Mouse (Mus musculus) limb, embryonic 11.5 days (tissue): ENCODE measurements at regions not wholly inside any gene's neighbourhood (a gene's known extent, or its start where the extent isn't known, plus 50 kb on each side); places are given as distances from the start of the nearest gene placed in this dataset.

Experiments
- ATAC-seq: fragments of 200-750 bp; cut with Nextera tagmentation; 2 replicates; pipeline ENCODE4 v1.8.0; 2017; ENCODE audit warnings: low read depth; ENCODE audit not compliant: insufficient number of reproducible peaks, low FRiP score, low TSS enrichment
- DNase-seq: peaks from one replicate; pipeline ENCODE4 v3.0.0-alpha.2; 2015; ENCODE audit warnings: low spot score
- H3K27ac ChIP-seq: fragments of 300-500 bp; sonication (generic); replicated peaks from 2 replicates; pipeline ENCODE4 v1.5.1; 2014; ENCODE audit warnings: low read depth, mild to moderate bottlenecking, low read length
- H3K27me3 ChIP-seq: fragments of 300-500 bp; sonication (generic); 2 replicates; pipeline ENCODE4 v1.6.1; 2014; ENCODE audit warnings: mild to moderate bottlenecking, low read length, mixed read lengths; ENCODE audit not compliant: control insufficient read depth, insufficient read depth
- H3K36me3 ChIP-seq: fragments of 300-500 bp; sonication (generic); 2 replicates; pipeline ENCODE4 v1.6.1; 2014; ENCODE audit warnings: mild to moderate bottlenecking, low read length, moderate library complexity, mixed read lengths; ENCODE audit not compliant: control insufficient read depth, insufficient read depth
- H3K4me1 ChIP-seq: fragments of 300-500 bp; sonication (generic); 2 replicates; pipeline ENCODE4 v1.6.1; 2014; ENCODE audit warnings: low read length, mixed read lengths; ENCODE audit not compliant: control insufficient read depth, insufficient read depth
- H3K4me2 ChIP-seq: fragments of 300-500 bp; sonication (generic); 2 replicates; pipeline ENCODE4 v1.6.1; 2014; ENCODE audit warnings: low read depth, mild to moderate bottlenecking, moderate library complexity; ENCODE audit not compliant: severe bottlenecking
- H3K4me3 ChIP-seq: fragments of 300-500 bp; sonication (generic); 2 replicates; pipeline ENCODE4 v1.5.1; 2014; ENCODE audit warnings: low read depth, low read length
- H3K9ac ChIP-seq: fragments of 300-500 bp; sonication (generic); 2 replicates; pipeline ENCODE4 v1.6.1; 2014; ENCODE audit warnings: mild to moderate bottlenecking, low read length
- H3K9me3 ChIP-seq: fragments of 300-500 bp; sonication (generic); 2 replicates; pipeline ENCODE4 v1.6.1; 2016; ENCODE audit warnings: low read length; ENCODE audit not compliant: control insufficient read depth
- whole genome bisulfite sequencing: fragments of 180-500 bp; shearing (Covaris S2); extraction: QIAGEN DNeasy Blood & Tissue Kit; methylation state at CpG from one replicate; pipeline ENCODE4 v1.1.7; 2014; 5-methylcytosine and 5-hydroxymethylcytosine counted together

- WGBS: 58% methylated on average over 8 of the region's 8 CpGs
- DNase-seq: peak; percentile 42
- no peak for ATAC-seq
Observed at GRCm38 (mm10) chr2:169156908-169157307, 201.5 kb upstream of the Zfp64 start.

GRCm38 (mm10) chr2:169154881-169155280 lies 199.5 kb upstream of the Zfp64 start:
- no peak overlapping the region for H3K4me2 ChIP-seq
- no peak for ATAC-seq
- H3K4me1 ChIP-seq: peaks cover 9% of the 10 kb centered on the region; the same call in 1 of the 2 replicates
- no peaks in the 10 kb centered on the region for H3K36me3 ChIP-seq
- H3K9ac ChIP-seq: no peak overlapping the region
- H3K9me3 ChIP-seq: no peaks in the 10 kb centered on the region
- 65% methylated on average over 12 of the region's 12 CpGs for WGBS
- DNase-seq: no peak
- H3K4me3 ChIP-seq: no peak overlapping the region
- no peaks in the 10 kb centered on the region for H3K27me3 ChIP-seq
- no peak overlapping the region for H3K27ac ChIP-seq

More at GRCm38 (mm10) chr2:169156908-169157307, 201.5 kb upstream of the Zfp64 start:
- Histone ChIP-seq H3K27ac (no peak overlapping the region), H3K4me2 (no peak overlapping the region), H3K36me3 (no peaks in the 10 kb centered on the region), H3K9me3 (no peaks in the 10 kb centered on the region), H3K4me3 (no peak overlapping the region), H3K27me3 (no peaks in the 10 kb centered on the region), H3K4me1 (peaks cover 9% of the 10 kb centered on the region; the same call in 1 of the 2 replicates), H3K9ac (peak overlapping the region; percentile 18; the same call in 1 of the 2 replicates)

- Histone ChIP-seq H3K9ac (no peak overlapping the region), H3K4me3 (no peak overlapping the region), H3K27me3 (no peaks in the 10 kb centered on the region), H3K36me3 (no peaks in the 10 kb centered on the region), H3K9me3 (no peaks in the 10 kb centered on the region), H3K27ac (no peak overlapping the region), H3K4me2 (no peak overlapping the region), H3K4me1 (no peaks in the 10 kb centered on the region)
- ATAC-seq (no peak), DNase-seq (no peak)
- 91% methylated on average over 7 of the region's 7 CpGs for WGBS
Observed at GRCm38 (mm10) chr2:169147655-169148054, 192.3 kb upstream of the Zfp64 start.

- Histone ChIP-seq H3K9me3 (no peaks in the 10 kb centered on the region), H3K27me3 (no peaks in the 10 kb centered on the region), H3K9ac (no peak overlapping the region), H3K4me2 (no peak overlapping the region), H3K4me1 (no peaks in the 10 kb centered on the region), H3K36me3 (no peaks in the 10 kb centered on the region), H3K4me3 (no peak overlapping the region), H3K27ac (no peak overlapping the region)
- 64% methylated on average over 8 of the region's 8 CpGs for WGBS
- no peak for ATAC-seq
- DNase-seq: no peak
Observed at GRCm38 (mm10) chr2:169142224-169142623, 186.8 kb upstream of the Zfp64 start.

- H3K4me3 ChIP-seq: no peak overlapping the region
- DNase-seq: no peak
- WGBS: 50% methylated on average over 15 of the region's 15 CpGs
- H3K4me2 ChIP-seq: no peak overlapping the region
- no peaks in the 10 kb centered on the region for H3K36me3 ChIP-seq
- H3K9me3 ChIP-seq: no peaks in the 10 kb centered on the region
- H3K27me3 ChIP-seq: no peaks in the 10 kb centered on the region
- H3K9ac ChIP-seq: no peak overlapping the region
- ATAC-seq: no peak
- 0 out of 2 replicates have a peak, but pooled peaks cover 2% of the 10 kb centered on the region for H3K4me1 ChIP-seq
- H3K27ac ChIP-seq: no peak overlapping the region
Observed at GRCm38 (mm10) chr2:169133855-169134254, 178.5 kb upstream of the Zfp64 start.

- no peak overlapping the region for H3K4me3 ChIP-seq
Observed at GRCm38 (mm10) chr2:169125476-169125875, 170.1 kb upstream of the Zfp64 start.

GRCm38 (mm10) chr2:169122887-169123286 lies 167.5 kb upstream of the Zfp64 start:
- no peak overlapping the region for H3K4me3 ChIP-seq
- peaks cover 3% of the 10 kb centered on the region; the same call in 1 of the 2 replicates for H3K9me3 ChIP-seq
- no peak overlapping the region for H3K27ac ChIP-seq
- ATAC-seq: no peak
- no peak overlapping the region for H3K4me2 ChIP-seq
- WGBS: 87% methylated on average over 7 of the region's 7 CpGs
- H3K27me3 ChIP-seq: no peaks in the 10 kb centered on the region
- H3K4me1 ChIP-seq: no peaks in the 10 kb centered on the region
- no peak overlapping the region for H3K9ac ChIP-seq
- no peaks in the 10 kb centered on the region for H3K36me3 ChIP-seq
- no peak for DNase-seq

More at GRCm38 (mm10) chr2:169125476-169125875, 170.1 kb upstream of the Zfp64 start:
- Histone ChIP-seq H3K9ac (no peak overlapping the region), H3K27ac (no peak overlapping the region), H3K4me2 (no peak overlapping the region), H3K4me1 (no peaks in the 10 kb centered on the region), H3K36me3 (no peaks in the 10 kb centered on the region), H3K9me3 (peaks cover 3% of the 10 kb centered on the region; the same call in 1 of the 2 replicates), H3K27me3 (no peaks in the 10 kb centered on the region)
- 87% methylated on average over 10 of the region's 10 CpGs for WGBS
- ATAC-seq: no peak
- no peak for DNase-seq

- no peaks in the 10 kb centered on the region for H3K4me1 ChIP-seq
- H3K27ac ChIP-seq: no peak overlapping the region
- no peak overlapping the region for H3K4me2 ChIP-seq
- no peaks in the 10 kb centered on the region for H3K36me3 ChIP-seq
- no peaks in the 10 kb centered on the region for H3K9me3 ChIP-seq
- no peaks in the 10 kb centered on the region for H3K27me3 ChIP-seq
- no peak overlapping the region for H3K9ac ChIP-seq
- 61% methylated on average over 10 of the region's 10 CpGs for WGBS
- ATAC-seq (no peak), DNase-seq (no peak)
- no peak overlapping the region for H3K4me3 ChIP-seq
Observed at GRCm38 (mm10) chr2:169116841-169117240, 161.5 kb upstream of the Zfp64 start.

- 80% methylated on average over 4 of the region's 4 CpGs for WGBS
- Histone ChIP-seq H3K36me3 (no peaks in the 10 kb centered on the region), H3K4me2 (no peak overlapping the region), H3K27me3 (no peaks in the 10 kb centered on the region), H3K9me3 (peaks cover 2% of the 10 kb centered on the region; the same call in 1 of the 2 replicates), H3K4me3 (no peak overlapping the region), H3K27ac (no peak overlapping the region), H3K9ac (no peak overlapping the region), H3K4me1 (no peaks in the 10 kb centered on the region)
- no peak for ATAC-seq
- no peak for DNase-seq
Observed at GRCm38 (mm10) chr2:169109044-169109443, 153.7 kb upstream of the Zfp64 start.
